Mouse (Mus musculus) liver, embryonic 15.5 days (tissue): ENCODE measurements around the gene Kctd18. TPM values are rescaled to one million over a fixed set of nuclear protein-coding genes. Genes with fewer than 3 reads are reported as not detected.

Experiments used
- polyA plus RNA-seq: library from polyadenylated mRNA; unstranded; fragments of >200 nt; fragmentation: Nextera tagmentation; extraction: Ambion mirVana; gene quantifications from 2 replicates; pipeline ENCODE4 v1.2.1, GENCODE M21; 2015

Kctd18 gene
- polyA plus RNA-seq, 1 experiment from 2014 or later, result 2.9 TPM

Other genes starting within 250 kb of the Kctd18 start
- gene Spats2l, start 244.8 kb downstream of the Kctd18 start, polyA plus RNA-seq, result 8.7 and 9.2 TPM in 2 replicates
- gene Sgo2a, start 23.0 kb downstream of the Kctd18 start, polyA plus RNA-seq, result 8.6 and 8.9 TPM in 2 replicates
- 0.25 and 0.26 TPM in 2 replicates for gene Aox1, start 11.0 kb upstream of the Kctd18 start, polyA plus RNA-seq
- 1.0 and 2.9 TPM in 2 replicates for gene Aox3, start 94.2 kb upstream of the Kctd18 start, polyA plus RNA-seq
- 0.09 and 0.24 TPM in 2 replicates for gene Aox4, start 191.4 kb upstream of the Kctd18 start, polyA plus RNA-seq